Mouse (Mus musculus) lung, postnatal 25 days (tissue): Measurements from ENCODE around the gene Zar1.
"Not testable (repeated sequence)": the region's sequence is repeated elsewhere in the genome, so short reads cannot be mapped to it uniquely, and the experiment has no call there.

Experiments
- DNase-seq: peaks from one replicate; pipeline ENCODE4 v3.0.0; 2022; ENCODE audit warnings: low spot score

The Zar1 gene

GRCm38 (mm10) chr5:72580970-72581332, at the start of gene Zar1:
Gene Zar1 (minus strand): TSS chr5:72581254.
- not testable (repeated sequence) for DNase-seq

- DNase-seq = no peak
Measured at GRCm38 (mm10) chr5:72630026-72630425, 49.0 kb upstream of the Zar1 start.

- DNase-seq = no peak
Measured at GRCm38 (mm10) chr5:72621022-72621421, 40.0 kb upstream of the Zar1 start.

GRCm38 (mm10) chr5:72617413-72617812, 36.4 kb upstream of the Zar1 start:
- DNase-seq = no peak

GRCm38 (mm10) chr5:72603138-72603537, 22.1 kb upstream of the Zar1 start:
- DNase-seq = no peak

GRCm38 (mm10) chr5:72601006-72601405, 20.0 kb upstream of the Zar1 start:
- DNase-seq = peak; percentile 65

GRCm38 (mm10) chr5:72587192-72587681, 6.2 kb upstream of the Zar1 start, which contains the start of gene Gm5868:
Gene Gm5868 (minus strand): TSS chr5:72587551.
- no peak for DNase-seq

- not testable (repeated sequence) for DNase-seq
Measured at GRCm38 (mm10) chr5:72586667-72587191, 5.7 kb upstream of the Zar1 start.

GRCm38 (mm10) chr5:72586122-72586521, 5.1 kb upstream of the Zar1 start:
- peak; percentile 10 for DNase-seq

- not testable (repeated sequence) for DNase-seq
Measured at GRCm38 (mm10) chr5:72580088-72580969, 725 bp downstream of the Zar1 start.

- DNase-seq = not testable (repeated sequence)
Measured at GRCm38 (mm10) chr5:72579599-72579998, 1.5 kb downstream of the Zar1 start.

GRCm38 (mm10) chr5:72565621-72566020, 15.4 kb downstream of the Zar1 start:
- DNase-seq = no peak

- not testable (repeated sequence) for DNase-seq
Measured at GRCm38 (mm10) chr5:72563183-72563582, 17.9 kb downstream of the Zar1 start.

GRCm38 (mm10) chr5:72560976-72561628, 20.0 kb downstream of the Zar1 start:
- DNase-seq = no peak

- DNase-seq = peak; percentile 97
Measured at GRCm38 (mm10) chr5:72559544-72560049, 21.5 kb downstream of the Zar1 start, which contains the start of gene Nfxl1. Gene Nfxl1 (minus strand): TSS chr5:72559684.

GRCm38 (mm10) chr5:72558716-72559526, 22.1 kb downstream of the Zar1 start:
- peak; percentile 25 for DNase-seq

GRCm38 (mm10) chr5:72556245-72556644, 24.8 kb downstream of the Zar1 start:
- no peak for DNase-seq

GRCm38 (mm10) chr5:72551209-72551608, 29.8 kb downstream of the Zar1 start:
- DNase-seq = no peak

GRCm38 (mm10) chr5:72528896-72529295, 52.2 kb downstream of the Zar1 start:
- DNase-seq = no peak
